Mouse (Mus musculus) ovary, adult 2 months (tissue): ENCODE measurements around the gene Pdk3. TPM values are rescaled to one million over a fixed set of nuclear protein-coding genes. Genes with fewer than 3 reads are reported as not detected.

Source experiments
- polyA plus RNA-seq: library from polyadenylated mRNA; depleted of rRNA; stranded (reverse); fragments of >200 nt; gene quantifications from 2 replicates; pipeline ENCODE4 v1.2.3, GENCODE M21; 2012; rRNA removed

The Pdk3 gene
- 16.9 and 26.7 TPM in 2 replicates for polyA plus RNA-seq

DNA sequence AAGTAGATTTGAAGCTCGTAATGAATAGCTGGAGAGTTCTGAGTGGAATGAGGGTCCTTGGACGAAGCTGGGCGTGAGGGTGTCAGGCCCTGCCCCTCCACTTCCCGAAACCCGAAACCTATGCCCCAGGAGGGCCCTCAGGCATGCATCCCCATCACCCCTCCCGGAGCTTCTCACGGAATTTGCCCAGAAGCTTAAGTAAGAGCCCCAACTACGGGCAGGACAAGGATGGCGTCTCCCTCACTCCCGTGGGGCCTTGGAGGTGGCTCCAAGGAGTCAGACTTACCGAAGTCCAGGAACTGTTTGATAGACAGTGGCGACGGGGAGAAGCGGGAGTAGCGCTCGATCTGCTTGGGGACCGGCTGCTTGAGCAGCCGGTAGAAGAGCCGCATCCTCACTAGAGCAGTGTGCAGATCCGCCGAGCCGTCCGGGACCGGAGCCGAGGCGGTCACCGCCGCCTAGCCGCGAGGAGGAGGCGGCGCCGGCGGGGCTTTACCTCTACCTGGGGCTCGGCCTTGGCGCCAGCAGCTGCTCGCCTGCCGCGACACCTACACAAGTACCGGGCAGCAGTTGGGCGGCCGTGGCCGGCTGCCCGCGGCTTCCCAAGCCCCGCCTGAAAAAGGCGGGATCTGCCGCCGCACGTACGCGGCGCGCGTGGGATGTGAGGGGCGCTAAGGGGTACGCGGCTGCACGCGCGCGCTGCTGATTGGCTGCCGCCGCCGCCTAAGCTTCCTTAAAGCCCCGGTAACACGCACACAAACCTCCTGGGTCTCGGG, at the start of gene Pdk3:
TSS of gene Pdk3 (minus strand) at position 641 of the 776 bp plus-strand sequence.

Other genes starting within 250 kb of the Pdk3 start
- 0.32 and 0.39 TPM in 2 replicates for gene Pola1, start 200.0 kb downstream of the Pdk3 start, polyA plus RNA-seq
- gene Pcyt1b, start 177.3 kb downstream of the Pdk3 start, polyA plus RNA-seq, result 1.2 and 1.8 TPM in 2 replicates
- gene AU015836, start 136.5 kb upstream of the Pdk3 start, polyA plus RNA-seq, result 1.6 and 2.2 TPM in 2 replicates